Mouse (Mus musculus): Measurements from ENCODE around the gene Stx8. TPM values are rescaled to one million over a fixed set of nuclear protein-coding genes. Genes with fewer than 3 reads are reported as not detected.

Stx8 gene
- 50.7 and 57.5 TPM in 2 replicates for polyA plus RNA-seq (2016; fragmentation: Nextera tagmentation; extraction: Ambion mirVana)

- Histone ChIP-seq H3K4me1 (replicated peaks) (peaks cover 28% of the 10 kb centered on the region), H3K27ac (peak within 1 kb of the TSS; percentile 89), H3K27me3 (ENCODE audit: insufficient read depth, poor library complexity, severe bottlenecking) (no peaks in the 10 kb centered on the region), H3K4me3 (peak within 1 kb of the TSS; percentile 83), H3K36me3 (peaks cover 9% of the 10 kb centered on the region), H3K9me3 (no peaks in the 10 kb centered on the region)
- peak; percentile 90 for DNase-seq (ENCODE audit: low spot score)
- under 1% methylated on average over 28 of the region's 28 CpGs for WGBS
Observed at GRCm38 (mm10) chr11:67965905-67966878, at the start of gene Stx8. Gene Stx8, plus strand, starts transcription at chr11:67966193.

DNA sequence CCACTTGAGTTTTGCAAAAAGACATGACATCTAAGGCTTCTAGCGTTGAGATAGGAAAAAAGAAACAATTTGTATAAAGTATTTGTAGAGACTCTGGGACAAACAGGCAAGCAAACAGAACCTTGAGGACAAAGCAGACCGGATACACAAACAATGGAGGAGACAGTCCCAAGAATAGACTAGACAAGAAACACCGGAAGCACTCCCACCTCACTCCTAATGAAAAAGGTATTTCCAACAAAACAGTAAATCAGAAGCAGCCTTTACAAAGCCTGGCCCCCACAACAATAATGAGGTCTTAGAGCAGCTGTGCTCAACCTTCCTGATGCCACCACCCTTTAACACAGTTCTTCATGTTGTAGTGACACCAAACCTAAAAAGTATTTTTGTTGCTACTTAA lies 48.9 kb upstream of the Stx8 start:
- Histone ChIP-seq H3K4me1 (replicated peaks) (peaks cover 14% of the 10 kb centered on the region), H3K4me3 (no peak overlapping the region), H3K27me3 (ENCODE audit: insufficient read depth, poor library complexity, severe bottlenecking) (peaks cover 33% of the 10 kb centered on the region), H3K9me3 (no peaks in the 10 kb centered on the region), H3K36me3 (no peaks in the 10 kb centered on the region), H3K27ac (no peak overlapping the region)
- DNase-seq (ENCODE audit: low spot score) = no peak
- 81% methylated on average over 3 of the region's 3 CpGs for WGBS

- Histone ChIP-seq H3K36me3 (no peaks in the 10 kb centered on the region), H3K27ac (no peak overlapping the region), H3K27me3 (ENCODE audit: insufficient read depth, poor library complexity, severe bottlenecking) (peaks cover 33% of the 10 kb centered on the region), H3K9me3 (no peaks in the 10 kb centered on the region), H3K4me3 (no peak overlapping the region), H3K4me1 (replicated peaks) (peaks cover 23% of the 10 kb centered on the region)
- 73% methylated on average over 5 of the region's 5 CpGs for WGBS
- DNase-seq (ENCODE audit: low spot score) = no peak
Observed at GRCm38 (mm10) chr11:67919593-67919992, 46.4 kb upstream of the Stx8 start.

- H3K4me3 ChIP-seq = peak overlapping the region; percentile 88; the same call in 1 of the 2 replicates
- no peak overlapping the region for H3K27ac ChIP-seq
- WGBS = 47% methylated on average over 9 of the region's 9 CpGs
- H3K36me3 ChIP-seq = no peaks in the 10 kb centered on the region
- peaks cover 33% of the 10 kb centered on the region for H3K27me3 ChIP-seq (ENCODE audit: insufficient read depth, poor library complexity, severe bottlenecking)
- no peaks in the 10 kb centered on the region for H3K9me3 ChIP-seq
- peaks cover 23% of the 10 kb centered on the region for H3K4me1 ChIP-seq (replicated peaks)
- DNase-seq (ENCODE audit: low spot score) = no peak
Observed at GRCm38 (mm10) chr11:67920226-67920960, 45.6 kb upstream of the Stx8 start.

DNA sequence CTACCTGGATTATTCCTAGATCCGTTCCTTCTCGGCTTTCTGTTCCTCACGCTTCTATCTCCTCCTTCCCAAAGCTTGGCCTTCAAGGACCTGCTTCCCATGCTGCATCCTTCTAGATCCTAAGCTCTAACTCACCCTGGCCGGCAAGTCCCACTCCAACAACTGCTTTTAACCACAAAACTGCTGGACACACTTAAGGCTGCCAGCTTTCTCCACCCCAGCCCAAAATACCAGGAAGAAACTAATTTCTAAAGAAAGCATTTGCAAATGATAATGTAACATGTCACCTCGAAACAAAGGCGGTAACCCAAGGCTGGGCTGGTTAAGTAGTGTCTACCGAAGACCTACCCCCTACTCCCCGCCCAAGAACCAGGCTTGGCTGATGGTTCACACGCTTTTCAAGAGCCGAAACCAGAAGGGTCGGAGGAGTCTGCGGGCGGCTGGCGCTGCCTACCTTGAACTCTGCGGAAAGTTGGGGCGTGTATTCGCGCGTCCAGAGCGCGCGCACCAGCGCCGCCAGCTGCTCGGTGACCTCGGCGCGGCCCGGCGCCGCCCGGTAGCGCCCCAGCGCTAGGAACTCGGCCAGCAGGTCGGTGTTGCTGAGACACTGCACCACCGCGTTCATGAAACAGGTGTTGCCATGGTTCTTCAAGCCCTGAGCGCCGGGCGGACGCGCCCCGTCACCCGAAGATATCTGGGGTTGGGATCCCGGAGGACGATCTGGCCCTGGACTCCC lies 44.7 kb upstream of the Stx8 start:
- H3K27ac ChIP-seq = peak overlapping the region; percentile 87

GRCm38 (mm10) chr11:67921827-67922754 lies 43.9 kb upstream of the Stx8 start, which contains the start of gene Usp43:
Gene Usp43, minus strand, starts transcription at chr11:67922153.
- H3K27ac ChIP-seq = peak within 1 kb of the TSS; percentile 87

More for the DNA sequence above, 44.7 kb upstream of the Stx8 start:
- H3K27me3 ChIP-seq (ENCODE audit: insufficient read depth, poor library complexity, severe bottlenecking) = peaks cover 33% of the 10 kb centered on the region
- H3K9me3 ChIP-seq = no peaks in the 10 kb centered on the region
- whole genome bisulfite sequencing = under 1% methylated on average over 47 of the region's 47 CpGs
- H3K4me3 ChIP-seq = peak overlapping the region; percentile 88
- peaks cover 23% of the 10 kb centered on the region for H3K4me1 ChIP-seq (replicated peaks)
- peak; percentile 63 for DNase-seq (ENCODE audit: low spot score)
- no peaks in the 10 kb centered on the region for H3K36me3 ChIP-seq

DNA sequence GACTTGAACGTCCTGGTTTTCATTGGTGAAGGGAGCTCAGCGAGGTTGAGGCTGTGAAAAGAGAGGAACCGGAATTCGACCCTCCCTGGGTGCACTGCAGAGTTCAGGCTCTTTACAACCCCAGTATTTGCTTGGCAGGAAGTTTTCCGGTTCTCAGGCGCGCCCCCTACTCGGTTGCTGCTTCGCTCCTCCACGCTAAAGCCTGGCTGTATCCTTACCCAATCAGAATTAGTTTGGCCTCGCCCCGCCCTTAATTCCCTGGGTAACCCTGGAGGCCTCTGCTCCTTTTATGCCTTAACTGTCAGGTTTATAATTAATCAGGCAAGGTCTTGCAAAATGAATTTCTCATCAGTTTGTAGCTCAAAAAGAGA lies 43.3 kb upstream of the Stx8 start:
- WGBS = 0% methylated on average over 12 of the region's 12 CpGs
- no peaks in the 10 kb centered on the region for H3K36me3 ChIP-seq

More at GRCm38 (mm10) chr11:67921827-67922754, 43.9 kb upstream of the Stx8 start, which contains the start of gene Usp43:
- Histone ChIP-seq H3K4me1 (replicated peaks) (peaks cover 29% of the 10 kb centered on the region), H3K27me3 (ENCODE audit: insufficient read depth, poor library complexity, severe bottlenecking) (peaks cover 33% of the 10 kb centered on the region), H3K4me3 (peak within 1 kb of the TSS; percentile 88), H3K9me3 (no peaks in the 10 kb centered on the region), H3K36me3 (no peaks in the 10 kb centered on the region)
- under 1% methylated on average over 80 of the region's 80 CpGs for WGBS
- peak; percentile 68 for DNase-seq (ENCODE audit: low spot score)

GRCm38 (mm10) chr11:67923720-67924119 lies 42.3 kb upstream of the Stx8 start:
- no peak overlapping the region for H3K27ac ChIP-seq
- H3K9me3 ChIP-seq = no peaks in the 10 kb centered on the region
- no peaks in the 10 kb centered on the region for H3K36me3 ChIP-seq
- WGBS = 96% methylated on average over 5 of the region's 5 CpGs
- DNase-seq (ENCODE audit: low spot score) = no peak
- peaks cover 33% of the 10 kb centered on the region for H3K27me3 ChIP-seq (ENCODE audit: insufficient read depth, poor library complexity, severe bottlenecking)
- H3K4me1 ChIP-seq (replicated peaks) = peaks cover 29% of the 10 kb centered on the region
- no peak overlapping the region for H3K4me3 ChIP-seq

More for the DNA sequence above, 43.3 kb upstream of the Stx8 start:
- Histone ChIP-seq H3K4me3 (peak overlapping the region; percentile 88), H3K4me1 (replicated peaks) (peaks cover 29% of the 10 kb centered on the region), H3K9me3 (no peaks in the 10 kb centered on the region), H3K27me3 (ENCODE audit: insufficient read depth, poor library complexity, severe bottlenecking) (peaks cover 33% of the 10 kb centered on the region), H3K27ac (peak overlapping the region; percentile 87; the same call in 1 of the 2 replicates)
- DNase-seq (ENCODE audit: low spot score) = peak; percentile 83

DNA sequence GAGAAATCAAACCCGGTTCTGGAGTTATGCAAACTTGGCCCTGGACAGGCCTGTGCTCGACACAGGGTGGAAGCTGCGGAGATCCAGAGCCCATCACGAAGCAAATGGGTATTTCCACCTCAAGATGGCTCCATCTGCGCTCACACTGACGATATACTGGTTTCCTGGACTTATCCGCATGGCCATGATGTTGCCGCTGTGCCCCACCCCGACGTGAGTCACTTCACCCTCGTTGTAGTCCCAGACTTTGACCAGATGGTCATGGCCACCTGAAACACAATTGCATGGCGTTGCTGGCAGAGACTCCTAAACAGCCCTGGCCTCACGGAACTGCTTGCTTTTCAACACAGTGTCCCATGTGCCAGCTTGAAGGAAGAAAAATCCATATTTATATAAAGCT lies 41.0 kb upstream of the Stx8 start:
- Histone ChIP-seq H3K9me3 (no peaks in the 10 kb centered on the region), H3K4me1 (replicated peaks) (peaks cover 29% of the 10 kb centered on the region), H3K36me3 (no peaks in the 10 kb centered on the region), H3K27me3 (ENCODE audit: insufficient read depth, poor library complexity, severe bottlenecking) (peaks cover 22% of the 10 kb centered on the region), H3K27ac (no peak overlapping the region), H3K4me3 (no peak overlapping the region)
- DNase-seq (ENCODE audit: low spot score) = no peak
- 89% methylated on average over 13 of the region's 13 CpGs for WGBS

DNA sequence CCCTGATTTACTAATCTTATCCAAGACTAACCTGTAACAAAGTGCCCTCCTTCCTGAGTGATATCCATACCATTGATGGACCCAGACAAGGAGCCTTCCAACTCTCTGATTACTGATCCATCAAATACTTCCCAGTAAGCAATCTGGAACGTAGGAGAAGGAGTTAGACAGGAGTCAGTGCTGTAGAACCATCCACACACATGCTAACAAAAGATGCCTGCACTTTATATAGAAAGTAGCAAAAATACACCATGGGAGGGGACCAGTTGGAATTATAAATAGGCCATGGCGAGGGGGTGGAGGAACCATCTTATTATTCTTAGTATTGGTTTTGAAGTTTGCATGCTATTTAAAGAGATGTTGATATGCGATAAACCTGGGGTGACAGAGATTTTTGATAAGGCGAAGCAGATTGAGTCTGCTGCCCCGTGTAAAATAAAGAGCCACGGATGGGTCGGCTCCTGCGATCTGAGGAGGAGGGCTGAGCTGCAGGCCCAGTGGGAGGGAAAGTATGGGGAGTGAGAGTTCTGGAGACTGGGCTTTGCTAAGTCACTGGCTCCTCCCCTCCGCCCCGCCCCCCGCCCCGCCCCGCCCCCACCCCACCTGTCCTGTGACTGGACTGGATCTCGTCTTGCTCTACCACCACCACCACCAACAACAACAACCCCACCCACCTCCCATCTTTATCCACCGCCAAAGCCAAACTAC lies 39.5 kb upstream of the Stx8 start:
- H3K36me3 ChIP-seq = no peaks in the 10 kb centered on the region
- no peak overlapping the region for H3K27ac ChIP-seq
- H3K4me1 ChIP-seq (replicated peaks) = peaks cover 21% of the 10 kb centered on the region
- H3K27me3 ChIP-seq (ENCODE audit: insufficient read depth, poor library complexity, severe bottlenecking) = peaks cover 7% of the 10 kb centered on the region
- no peak for DNase-seq (ENCODE audit: low spot score)
- H3K4me3 ChIP-seq = no peak overlapping the region
- 13% methylated on average over 15 of the region's 15 CpGs for WGBS
- H3K9me3 ChIP-seq = no peaks in the 10 kb centered on the region

DNA sequence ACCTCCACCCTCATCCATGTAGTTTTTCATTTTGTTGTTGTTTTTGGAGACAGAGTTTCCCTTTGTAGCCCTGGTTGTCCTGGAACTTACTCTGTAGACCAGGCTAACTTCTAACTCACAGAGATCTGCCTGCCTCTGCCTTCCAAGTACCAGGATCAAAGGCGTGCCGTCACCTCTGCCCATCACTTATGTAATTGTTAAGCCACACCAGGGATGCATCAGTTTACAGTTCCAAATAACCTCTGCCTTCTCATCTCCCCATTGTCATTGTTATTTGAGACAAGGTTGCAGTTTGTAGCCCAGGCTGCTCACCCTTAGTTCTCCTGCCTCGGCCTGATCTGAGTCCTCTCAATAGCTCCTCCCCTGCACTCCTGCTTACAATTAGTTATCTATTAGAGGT lies 33.8 kb upstream of the Stx8 start:
- Histone ChIP-seq H3K36me3 (no peaks in the 10 kb centered on the region), H3K9me3 (no peaks in the 10 kb centered on the region), H3K4me3 (no peak overlapping the region), H3K4me1 (replicated peaks) (no peaks in the 10 kb centered on the region), H3K27ac (no peak overlapping the region), H3K27me3 (ENCODE audit: insufficient read depth, poor library complexity, severe bottlenecking) (no peaks in the 10 kb centered on the region)
- DNase-seq (ENCODE audit: low spot score) = no peak
- WGBS = 94% methylated on average over 3 of the region's 3 CpGs

Data from hindbrain, embryonic 10.5 days (tissue).